Mouse (Mus musculus) spleen, postnatal 14 days (tissue): Measurements from ENCODE around the gene Foxo1.

Source experiments
- DNase-seq, 2 experiments: peaks; one replicate each; pipeline ENCODE4 v3.0.0; 2021 to 2022; ENCODE audit warnings: low spot score in 2 of 2

Gene Foxo1

DNA sequence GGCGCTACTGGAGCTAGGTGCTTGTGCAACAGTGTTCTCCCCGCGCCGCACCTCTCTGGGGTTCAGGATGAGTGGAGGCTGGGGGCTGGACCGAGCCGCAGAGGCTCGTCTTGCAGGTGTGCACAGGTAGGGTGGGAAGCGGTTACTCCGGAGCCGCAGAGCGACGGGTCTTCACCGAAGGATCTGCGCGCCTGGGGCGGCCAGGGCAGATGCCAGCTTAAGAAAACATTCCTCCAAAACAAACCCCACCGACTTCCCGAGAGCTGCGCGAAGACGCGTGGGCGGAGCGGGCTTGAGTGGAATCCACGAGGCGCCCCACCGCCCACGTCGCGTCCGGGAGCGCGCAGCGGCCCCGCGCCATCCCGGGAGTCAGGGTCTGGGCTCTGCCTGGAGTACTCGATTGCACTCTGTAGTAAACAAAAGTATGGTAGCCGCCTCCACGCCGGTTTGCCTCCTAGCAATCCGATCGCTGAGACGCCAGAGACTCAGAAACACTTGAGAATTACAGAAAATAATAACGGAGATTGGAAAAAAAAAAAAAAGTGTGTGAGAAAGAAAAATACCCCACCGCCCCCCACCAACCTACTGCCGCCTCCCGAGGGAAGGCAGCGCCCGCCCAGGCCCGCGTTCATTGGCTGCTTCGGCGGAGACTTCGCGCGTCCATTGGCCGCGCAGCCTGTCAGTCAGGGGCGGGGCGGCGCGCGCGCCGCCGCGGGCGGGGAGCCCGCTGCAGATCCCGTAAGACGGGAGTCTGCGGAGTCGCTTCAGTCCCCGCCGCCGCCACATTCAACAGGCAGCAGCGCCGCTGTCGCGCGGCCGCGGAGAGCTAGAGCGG, at the start of gene Foxo1:
TSS of gene Foxo1 (plus strand) at position 685 of the 835 bp plus-strand sequence.
- peak; percentile 77 to 83 for DNase-seq

GRCm38 (mm10) chr3:52218864-52219263, 49.3 kb upstream of the Foxo1 start:
- DNase-seq: no peak

- DNase-seq: no peak
Measured at GRCm38 (mm10) chr3:52221082-52221481, 47.1 kb upstream of the Foxo1 start.

DNA sequence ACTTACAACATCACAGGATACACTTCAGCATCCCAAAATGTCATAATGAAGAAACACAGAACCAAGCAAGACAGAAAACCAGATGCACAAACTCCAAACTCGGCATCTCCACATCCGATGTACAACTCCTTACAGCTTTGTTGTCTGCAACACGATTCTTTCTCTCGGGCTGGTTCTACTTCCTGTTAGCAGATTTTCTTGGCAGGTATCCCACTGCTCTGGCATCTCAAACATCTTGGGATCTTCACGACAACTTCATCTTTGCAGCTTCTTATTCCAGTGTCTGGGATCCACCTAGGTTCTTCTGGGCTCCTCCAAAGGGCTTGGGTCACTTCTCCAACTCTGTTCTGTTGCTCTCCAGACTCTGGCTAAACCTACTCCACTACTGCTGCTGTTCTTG, 46.2 kb upstream of the Foxo1 start:
- no peak for DNase-seq

DNA sequence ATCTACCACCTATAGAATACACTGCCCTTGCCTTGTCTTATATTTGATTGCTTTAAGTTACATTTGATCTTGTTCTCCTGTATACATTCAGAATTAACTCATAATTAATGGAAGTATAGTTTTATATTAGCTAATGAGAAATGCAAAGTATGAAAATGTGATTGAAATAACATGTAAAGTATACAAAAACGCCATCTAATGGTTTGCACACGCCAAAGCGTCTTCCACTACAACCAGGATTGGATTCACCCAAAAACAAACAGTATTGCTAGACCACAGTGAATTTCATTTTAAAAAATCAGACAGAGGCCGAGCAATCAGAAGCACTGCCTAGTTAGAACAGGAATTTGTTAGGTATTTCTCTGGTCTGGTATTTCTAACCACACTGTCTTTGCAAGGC, 31.6 kb upstream of the Foxo1 start:
- DNase-seq: no peak

DNA sequence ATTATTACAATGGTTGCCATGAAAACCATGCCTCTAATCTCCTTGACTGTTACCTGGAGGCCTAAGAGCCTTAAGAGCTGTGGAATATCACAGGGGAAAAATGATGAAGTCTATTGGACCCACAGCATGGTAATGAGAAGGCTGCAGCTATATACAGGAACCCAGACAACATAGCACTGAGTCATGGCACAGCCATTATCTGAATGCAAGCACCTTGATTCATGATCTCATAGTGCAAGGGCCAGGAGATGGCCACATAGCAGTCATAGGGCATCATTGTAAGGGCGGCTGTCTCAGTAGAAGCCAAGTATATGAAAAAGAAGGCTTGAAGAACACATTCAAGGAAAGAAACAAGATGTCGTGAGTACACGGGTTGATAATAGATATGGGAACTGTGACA, 31.0 kb upstream of the Foxo1 start:
- no peak for DNase-seq

GRCm38 (mm10) chr3:52241062-52241461, 27.1 kb upstream of the Foxo1 start:
- DNase-seq: no peak

GRCm38 (mm10) chr3:52242457-52243105, 25.6 kb upstream of the Foxo1 start:
- DNase-seq: peak in 1 of 2 experiments; percentile 59

DNA sequence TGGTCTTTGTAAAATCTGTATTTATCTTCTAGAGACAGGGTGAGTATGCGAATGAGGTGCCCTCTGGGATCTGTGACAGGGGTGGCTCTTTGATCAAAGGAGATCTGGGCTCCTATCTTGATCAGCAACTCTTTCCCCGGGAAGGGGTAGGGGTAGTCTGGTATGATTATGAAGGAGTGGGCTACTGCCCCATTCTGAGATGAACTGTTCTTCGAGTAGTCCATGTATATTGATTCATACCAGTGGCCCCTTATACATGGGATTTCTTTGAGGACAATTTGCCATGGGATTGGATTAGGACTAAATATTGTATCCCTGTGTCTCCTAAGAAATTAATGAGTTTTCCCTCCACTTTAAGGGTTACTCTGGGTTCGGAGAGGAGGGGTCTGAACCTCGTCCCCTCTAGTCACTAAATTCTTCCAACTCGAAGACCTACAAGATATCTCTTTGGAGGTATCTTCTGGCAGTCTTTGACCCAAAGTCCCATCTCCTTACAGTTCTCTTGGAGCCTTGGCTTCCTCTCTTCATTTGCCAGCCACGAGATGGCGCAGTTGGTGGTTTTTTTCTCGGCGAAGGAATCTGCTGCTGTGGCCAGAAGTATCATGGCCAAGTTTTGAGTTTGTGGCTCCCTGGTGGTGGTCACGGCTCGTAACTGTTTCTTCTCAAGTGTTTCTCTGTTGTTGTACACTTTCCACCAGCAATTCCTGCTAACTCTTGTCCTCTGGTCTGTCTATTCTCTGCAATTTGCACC, 24.7 kb upstream of the Foxo1 start:
- DNase-seq: peak in 1 of 2 experiments; percentile 27

- DNase-seq: no peak
Measured at GRCm38 (mm10) chr3:52245996-52246830, 21.9 kb upstream of the Foxo1 start.

- no peak for DNase-seq
Measured at GRCm38 (mm10) chr3:52251184-52251583, 17.0 kb upstream of the Foxo1 start.

DNA sequence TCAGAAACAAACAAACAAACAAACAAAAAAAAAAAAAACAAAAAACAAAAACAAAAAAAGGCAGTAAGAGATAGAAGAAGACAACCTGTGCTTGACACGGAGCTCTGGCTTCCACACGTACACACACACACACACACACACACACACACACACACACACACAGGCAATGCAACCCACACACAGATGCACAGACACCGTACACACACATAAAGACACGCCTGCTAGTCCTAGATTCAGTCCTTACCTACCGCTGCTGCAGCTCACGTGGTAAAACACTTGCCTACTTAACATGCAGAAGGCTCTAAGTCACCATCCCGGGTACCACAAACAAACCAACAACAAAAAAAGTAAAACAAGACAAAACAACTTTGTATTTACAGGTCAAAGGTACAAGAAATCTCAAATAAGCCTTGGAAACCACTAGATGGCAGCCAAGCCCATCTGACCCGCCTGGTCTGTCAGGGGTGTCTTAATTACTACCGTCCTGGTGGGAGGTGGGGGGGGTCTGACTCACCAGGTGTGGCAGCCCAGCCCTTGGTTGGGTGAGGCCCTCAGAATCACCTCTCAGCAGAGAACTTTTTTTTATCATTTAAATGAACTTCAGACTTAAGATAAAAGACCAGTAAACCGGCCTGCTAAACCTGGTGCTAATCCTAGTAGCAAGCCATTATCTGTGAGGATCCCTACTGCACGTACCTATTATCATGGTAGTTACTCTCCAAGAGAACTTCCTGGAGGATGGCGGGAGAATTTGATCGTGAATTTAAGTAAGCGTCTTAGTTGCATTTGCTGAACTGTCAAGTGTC, 14.3 kb upstream of the Foxo1 start:
- peak in 1 of 2 experiments; percentile 28 for DNase-seq

DNA sequence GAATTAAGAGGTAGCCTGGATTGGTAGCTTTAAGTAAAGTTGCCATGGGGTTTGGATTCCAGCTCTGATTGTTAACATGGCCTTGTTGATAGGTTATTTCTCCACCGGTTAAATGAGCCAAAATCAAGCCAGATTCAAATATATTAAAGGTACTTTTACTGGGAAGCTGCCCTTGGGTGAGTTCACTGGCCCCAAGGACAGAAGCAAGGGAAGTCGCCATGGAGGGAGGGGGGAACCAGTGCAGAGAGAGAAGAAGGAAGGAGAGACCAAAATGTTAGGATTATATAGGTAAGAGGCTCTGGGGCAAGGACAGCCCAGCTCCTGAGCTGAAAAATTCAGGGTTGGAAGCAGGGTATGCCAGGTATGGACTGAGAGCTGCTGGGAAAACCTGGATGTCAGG, 13.6 kb upstream of the Foxo1 start:
- DNase-seq: no peak

- peak in 1 of 2 experiments; percentile 45 for DNase-seq
Measured at GRCm38 (mm10) chr3:52257782-52258441, 10.2 kb upstream of the Foxo1 start.

- no peak for DNase-seq
Measured at GRCm38 (mm10) chr3:52258532-52258931, 9.6 kb upstream of the Foxo1 start.

DNA sequence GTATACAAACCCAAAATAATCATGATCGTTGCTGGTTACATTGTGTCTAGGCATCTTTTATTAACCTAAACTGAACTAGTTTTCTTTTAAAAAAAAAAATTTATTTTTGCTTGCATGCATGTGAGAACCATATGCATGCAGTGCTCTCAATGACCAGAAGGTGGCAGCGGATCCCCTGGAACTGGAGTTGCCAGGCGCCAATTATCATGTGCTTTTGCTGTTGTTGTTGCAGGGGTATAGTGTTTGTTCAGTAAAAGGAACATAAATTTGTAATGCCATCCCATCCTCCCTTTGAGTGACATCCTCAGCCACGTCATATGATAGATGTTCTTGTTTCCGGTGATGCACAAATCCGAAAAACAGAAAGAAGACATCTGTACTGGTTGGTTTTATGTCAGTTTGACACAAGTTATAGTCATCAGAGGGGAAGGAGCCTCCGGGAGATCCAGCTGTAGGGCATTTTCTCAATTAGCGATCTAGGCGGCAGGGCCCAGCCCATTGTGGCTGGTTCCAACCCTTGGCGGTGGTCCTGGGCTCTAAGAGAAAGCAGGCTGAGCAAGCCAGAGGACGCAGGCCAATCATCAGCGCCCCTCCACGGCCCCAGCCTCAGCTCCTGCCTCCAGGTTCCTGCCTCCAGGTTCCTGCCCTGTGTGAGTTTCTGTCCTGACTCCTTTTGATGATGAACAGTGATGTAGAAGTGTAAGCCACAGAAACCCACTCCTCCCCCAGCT, 5.5 kb upstream of the Foxo1 start:
- DNase-seq: peak; percentile 61 to 77

DNA sequence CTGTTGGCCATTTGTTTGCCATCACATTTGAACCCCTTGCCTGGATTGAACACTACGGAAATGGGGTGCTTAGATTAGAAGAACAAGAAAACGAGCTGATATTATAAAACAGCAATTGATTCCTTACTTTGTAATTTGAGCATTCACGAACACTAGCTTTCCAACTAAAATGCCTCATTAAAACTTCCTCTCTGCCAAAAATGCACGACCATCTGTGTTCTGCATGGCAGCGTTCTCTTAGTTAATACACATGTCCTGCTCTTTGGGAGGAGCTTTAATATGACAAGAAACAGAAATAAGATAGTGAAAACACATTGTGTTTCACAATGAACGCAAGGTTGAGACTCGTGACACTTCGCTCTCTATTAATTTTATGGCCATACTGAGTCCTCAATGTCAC, 3.8 kb upstream of the Foxo1 start:
- no peak for DNase-seq

- no peak for DNase-seq
Measured at GRCm38 (mm10) chr3:52266606-52267160, 1.5 kb upstream of the Foxo1 start.

DNA sequence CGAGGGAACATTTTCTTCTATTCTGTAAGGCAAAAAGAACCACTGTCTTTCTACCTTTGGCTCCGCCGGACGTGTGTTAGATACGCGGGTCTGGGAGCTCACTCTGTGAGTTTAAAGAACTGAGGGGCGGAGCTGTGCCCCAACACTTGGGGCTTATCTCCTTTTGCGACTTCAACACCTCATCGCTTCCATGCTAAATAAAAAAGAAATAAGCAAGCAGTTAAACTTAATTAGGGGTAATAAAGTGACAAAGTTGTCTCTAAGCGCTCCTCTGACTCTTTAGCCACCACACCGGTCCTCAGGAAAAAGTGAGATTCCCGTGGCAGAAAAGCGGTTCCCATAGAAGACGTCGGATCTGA, 864 bp upstream of the Foxo1 start:
- peak in 1 of 2 experiments; percentile 33 for DNase-seq

DNA sequence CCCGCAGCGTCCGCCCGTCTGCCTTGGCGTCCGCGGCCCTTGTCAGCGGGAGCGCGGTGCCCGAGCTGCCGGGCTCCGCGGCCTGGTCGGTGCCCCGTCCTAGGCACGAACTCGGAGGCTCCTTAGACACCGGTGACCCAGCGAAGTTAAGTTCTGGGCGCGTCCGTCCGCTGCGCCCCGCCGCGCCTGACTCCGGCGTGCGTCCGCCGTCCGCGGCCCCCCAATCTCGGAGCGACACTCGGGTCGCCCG, 276 bp downstream of the Foxo1 start:
- DNase-seq: no peak
